In the genomic region with DNA sequence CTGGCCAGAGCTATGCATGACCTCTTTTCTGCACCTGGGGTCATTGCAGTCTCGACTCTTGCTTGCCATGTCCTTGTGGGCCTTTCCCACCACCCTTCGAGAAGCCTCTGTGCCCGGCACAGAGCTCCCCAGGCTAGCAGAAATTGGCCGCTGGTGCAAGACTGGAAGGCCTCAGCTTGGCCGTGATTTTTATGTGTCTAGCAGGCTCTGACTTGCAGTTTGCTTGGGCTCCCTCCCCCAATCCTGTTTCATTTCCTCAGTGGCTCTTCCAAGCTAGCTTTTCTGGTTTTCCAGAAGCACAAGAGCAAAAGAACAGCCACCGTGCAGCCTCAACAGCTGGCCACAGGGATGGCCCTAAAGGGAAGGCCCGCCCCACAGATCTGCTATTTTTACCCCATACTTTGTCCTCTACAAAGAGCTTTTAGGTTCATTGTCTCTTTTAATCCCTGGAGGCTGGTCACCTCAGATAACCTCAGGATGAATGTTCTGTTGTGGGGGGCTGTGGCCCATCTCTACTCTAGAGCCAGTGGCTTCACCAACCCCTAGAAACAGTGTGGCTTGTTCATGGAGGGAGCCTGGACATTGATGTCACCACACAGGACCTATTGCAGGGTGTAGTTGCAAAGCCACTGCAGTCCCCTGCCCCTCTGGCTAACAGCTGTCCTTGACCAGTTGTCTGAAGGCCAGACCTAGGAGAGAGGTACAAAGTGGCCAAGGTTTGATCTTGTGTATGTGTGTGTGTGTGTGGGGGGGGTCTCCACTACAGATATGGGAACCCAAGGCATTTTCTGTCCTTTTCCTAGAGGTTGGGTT, we compare ENCODE assay signal across 11 mouse cellular contexts. TPM values are rescaled to one million over a fixed set of nuclear protein-coding genes. Genes with fewer than 3 reads are reported as not detected.
DNase-seq lines count a peak whose midpoint lies in the region; ATAC-seq lines count a peak whose summit lies in the region.
"Had no signal": no experiment of that assay in that cellular context is flagged by ENCODE, and none has a peak within 500 bp of the region (broad histone marks: within the 10 kb centered on the region; RNA-seq: fewer than 3 reads in every experiment).

No protein-coding gene starts in this region.

- peaks cover 57% of the 10 kb centered on the region for H3K4me1 ChIP-seq in megakaryocyte, embryonic 14.5 days
- peaks cover 69% of the 10 kb centered on the region for H3K4me1 ChIP-seq in stomach, embryonic 16.5 days (ENCODE audit: control insufficient read depth, insufficient read depth, low read length)

- no peak overlapping the region for H3K9ac ChIP-seq in stomach, embryonic 16.5 days (ENCODE audit: low read length)

- peaks cover 36% of the 10 kb centered on the region for H3K36me3 ChIP-seq in megakaryocyte, embryonic 14.5 days (replicated peaks; ENCODE audit: low read length)
- peaks cover 11% of the 10 kb centered on the region; the same call in 1 of the 2 replicates for H3K36me3 ChIP-seq in stomach, embryonic 16.5 days (ENCODE audit: control insufficient read depth, insufficient read depth, low read length)

- no peak for ATAC-seq in megakaryocyte, adult 5-6 weeks (ENCODE audit: poor library complexity, severe bottlenecking)
- no peak for ATAC-seq in stomach, embryonic 16.5 days (ENCODE audit: insufficient read depth, low FRiP score)
- ATAC-seq in megakaryocyte progenitor cell, adult 5-6 weeks (replicated peaks; ENCODE audit: poor library complexity): no peak
- ATAC-seq: intestine, postnatal 0 days had no signal

- H3K4me2 ChIP-seq in stomach, embryonic 16.5 days (ENCODE audit: low read depth, low read length): no peak overlapping the region

- H3K9me3 ChIP-seq in megakaryocyte, embryonic 14.5 days: no peaks in the 10 kb centered on the region
- H3K9me3 ChIP-seq in stomach, embryonic 16.5 days (replicated peaks; ENCODE audit: control insufficient read depth, low read length): no peaks in the 10 kb centered on the region

- DNase-seq in cerebellum, adult 11-12 months: peak; percentile 37
- no peak for DNase-seq in cerebellum, adult 8-10 months
- peak; percentile 54 to 55 for DNase-seq in heart, postnatal 10 days
- DNase-seq in kidney, postnatal 4 days: no peak
- DNase-seq: B cell, adult 2 months had no signal

- H3K4me3 ChIP-seq in megakaryocyte, embryonic 14.5 days (replicated peaks): peak overlapping the region; percentile 59
- no peak overlapping the region for H3K4me3 ChIP-seq in stomach, embryonic 16.5 days (replicated peaks; ENCODE audit: low read length)

- peak overlapping the region; percentile 66 for H3K27ac ChIP-seq in stomach, embryonic 16.5 days (ENCODE audit: low read length)

- intact Hi-C loops in heart, postnatal 10 days (cut with DNase I): no loop called here

- WGBS in stomach, embryonic 16.5 days: 58% methylated on average over 7 of the region's 7 CpGs

- peaks cover 2% of the 10 kb centered on the region for H3K27me3 ChIP-seq in megakaryocyte, embryonic 14.5 days (replicated peaks)
- no peaks in the 10 kb centered on the region for H3K27me3 ChIP-seq in stomach, embryonic 16.5 days (ENCODE audit: control insufficient read depth, insufficient read depth, low read length)

RNA-seq across cellular contexts. Expression of a gene that starts 6.6 kb away (rescaled TPM):
- 10.0 and 50.2 TPM in 2 replicates for polyA plus RNA-seq in megakaryocyte, embryonic 14.5 days (2012; ENCODE audit: insufficient read depth, low replicate concordance)
- 32.8 and 32.9 TPM in 2 replicates for total RNA-seq in megakaryocyte, adult 5-6 weeks (2015)
- total RNA-seq in megakaryocyte, adult 5-6 weeks (2017): 77.9 and 83.6 TPM in 2 replicates
- total RNA-seq in heart, postnatal 10 days (2021): 100 to 1,000 TPM in 1 of 2 experiments, 10 to 100 TPM in 1; 96.4 to 109 TPM
- 168 and 175 TPM in 2 replicates for polyA plus RNA-seq in stomach, embryonic 16.5 days (2015; fragmentation: Nextera tagmentation; extraction: Ambion mirVana)
- total RNA-seq in megakaryocyte progenitor cell, adult 5-6 weeks (2015): 28.7 and 33.0 TPM in 2 replicates
- total RNA-seq in megakaryocyte progenitor cell, adult 5-6 weeks (2017): 71.1 and 71.3 TPM in 2 replicates

RNA-seq across cellular contexts. Expression of a gene that starts 27.6 kb away (rescaled TPM):
- not detected in 2 replicates for polyA plus RNA-seq in megakaryocyte, embryonic 14.5 days (2012; ENCODE audit: insufficient read depth, low replicate concordance)
- total RNA-seq in megakaryocyte, adult 5-6 weeks (2015): not detected in 2 replicates
- total RNA-seq in megakaryocyte, adult 5-6 weeks (2017): 0.22 TPM in 1 of 2 replicates, not detected in the other
- total RNA-seq in heart, postnatal 10 days (2021): under 1 TPM in 1 of 2 experiments, not detected in 1; 0.17 TPM
- polyA plus RNA-seq in stomach, embryonic 16.5 days (2015; fragmentation: Nextera tagmentation; extraction: Ambion mirVana): 0.44 and 0.51 TPM in 2 replicates
- 0.07 TPM in 1 of 2 replicates, not detected in the other for total RNA-seq in megakaryocyte progenitor cell, adult 5-6 weeks (2015)
- not detected in 2 replicates for total RNA-seq in megakaryocyte progenitor cell, adult 5-6 weeks (2017)
- polyA plus RNA-seq: embryonic facial prominence, embryonic 11.5 days had no signal

Comparison
In these comparisons a context has a peak if more than half of its experiments do, and no peak if none do; other contexts are left out.
1. DNase-seq: peak in cerebellum, adult 11-12 months (single experiment) and heart, postnatal 10 days (2 of 2); none in cerebellum, adult 8-10 months (single experiment) and kidney, postnatal 4 days (0 of 2).